Mouse (Mus musculus): ENCODE measurements around the gene Tstd2. TPM values are rescaled to one million over a fixed set of nuclear protein-coding genes. Genes with fewer than 3 reads are reported as not detected.

The Tstd2 gene
- 32.0 and 33.0 TPM in 2 replicates for polyA plus RNA-seq (2015; fragmentation: Nextera tagmentation; extraction: Ambion mirVana)

GRCm38 (mm10) chr4:46138287-46139222 lies at the start of gene Tstd2, which contains the start of gene Ncbp1:
Tstd2 (minus strand) TSS chr4:46138694.
Ncbp1 (plus strand) TSS chr4:46138613.
- under 1% methylated on average over 84 of the region's 90 CpGs for WGBS

GRCm38 (mm10) chr4:46186466-46186865 lies 48.0 kb upstream of the Tstd2 start:
- 66% methylated on average over 3 of the region's 3 CpGs for WGBS
- H3K4me3 ChIP-seq: no peak overlapping the region
- H3K4me2 ChIP-seq: no peak overlapping the region
- ATAC-seq (ENCODE audit: insufficient number of reproducible peaks, low FRiP score, low TSS enrichment, low read depth): no peak
- H3K9ac ChIP-seq: no peak overlapping the region
- H3K27ac ChIP-seq: no peak overlapping the region
- H3K36me3 ChIP-seq: peaks cover 79% of the 10 kb centered on the region
- H3K9me3 ChIP-seq: no peaks in the 10 kb centered on the region
- no peaks in the 10 kb centered on the region for H3K4me1 ChIP-seq
- no peaks in the 10 kb centered on the region for H3K27me3 ChIP-seq

More at GRCm38 (mm10) chr4:46138287-46139222, at the start of gene Tstd2, which contains the start of gene Ncbp1:
- H3K27me3 ChIP-seq: no peaks in the 10 kb centered on the region
- peak; percentile 78 for ATAC-seq (ENCODE audit: insufficient number of reproducible peaks, low FRiP score, low TSS enrichment, low read depth)
- peak within 1 kb of the TSS; percentile 69 for H3K4me2 ChIP-seq
- H3K9ac ChIP-seq: peak within 1 kb of the TSS; percentile 91
- H3K36me3 ChIP-seq: peaks cover 8% of the 10 kb centered on the region
- peak within 1 kb of the TSS; percentile 95 for H3K4me3 ChIP-seq
- H3K4me1 ChIP-seq: peaks cover 23% of the 10 kb centered on the region
- no peaks in the 10 kb centered on the region for H3K9me3 ChIP-seq
- peak within 1 kb of the TSS; percentile 98 for H3K27ac ChIP-seq

GRCm38 (mm10) chr4:46185890-46186289 lies 47.4 kb upstream of the Tstd2 start:
- no peak for ATAC-seq (ENCODE audit: insufficient number of reproducible peaks, low FRiP score, low TSS enrichment, low read depth)
- no peaks in the 10 kb centered on the region for H3K27me3 ChIP-seq
- no peak overlapping the region for H3K9ac ChIP-seq
- no peak overlapping the region for H3K4me2 ChIP-seq
- H3K4me3 ChIP-seq: no peak overlapping the region
- peaks cover 80% of the 10 kb centered on the region for H3K36me3 ChIP-seq
- H3K9me3 ChIP-seq: no peaks in the 10 kb centered on the region
- no peaks in the 10 kb centered on the region for H3K4me1 ChIP-seq
- H3K27ac ChIP-seq: no peak overlapping the region
- WGBS: 78% methylated on average over 9 of the region's 9 CpGs

GRCm38 (mm10) chr4:46185423-46185822 lies 46.9 kb upstream of the Tstd2 start:
- Histone ChIP-seq H3K27me3 (no peaks in the 10 kb centered on the region), H3K4me1 (no peaks in the 10 kb centered on the region), H3K27ac (no peak overlapping the region), H3K36me3 (peaks cover 77% of the 10 kb centered on the region), H3K4me2 (no peak overlapping the region), H3K4me3 (no peak overlapping the region), H3K9me3 (no peaks in the 10 kb centered on the region), H3K9ac (no peak overlapping the region)
- 50% methylated on average over 8 of the region's 8 CpGs for WGBS
- no peak for ATAC-seq (ENCODE audit: insufficient number of reproducible peaks, low FRiP score, low TSS enrichment, low read depth)

GRCm38 (mm10) chr4:46182181-46182580 lies 43.7 kb upstream of the Tstd2 start:
- no peak for ATAC-seq (ENCODE audit: insufficient number of reproducible peaks, low FRiP score, low TSS enrichment, low read depth)
- H3K4me1 ChIP-seq: no peaks in the 10 kb centered on the region
- H3K9ac ChIP-seq: no peak overlapping the region
- H3K27ac ChIP-seq: no peak overlapping the region
- H3K4me2 ChIP-seq: no peak overlapping the region
- H3K9me3 ChIP-seq: no peaks in the 10 kb centered on the region
- no peaks in the 10 kb centered on the region for H3K27me3 ChIP-seq
- peaks cover 74% of the 10 kb centered on the region for H3K36me3 ChIP-seq
- WGBS: 79% methylated on average over 7 of the region's 7 CpGs
- H3K4me3 ChIP-seq: no peak overlapping the region

GRCm38 (mm10) chr4:46181168-46181567 lies 42.7 kb upstream of the Tstd2 start:
- H3K4me3 ChIP-seq: no peak overlapping the region
- H3K9ac ChIP-seq: no peak overlapping the region
- no peaks in the 10 kb centered on the region for H3K27me3 ChIP-seq
- no peaks in the 10 kb centered on the region for H3K4me1 ChIP-seq
- WGBS: 28% methylated on average over 6 of the region's 6 CpGs
- peaks cover 80% of the 10 kb centered on the region for H3K36me3 ChIP-seq
- no peaks in the 10 kb centered on the region for H3K9me3 ChIP-seq
- no peak overlapping the region for H3K27ac ChIP-seq
- no peak for ATAC-seq (ENCODE audit: insufficient number of reproducible peaks, low FRiP score, low TSS enrichment, low read depth)
- H3K4me2 ChIP-seq: no peak overlapping the region

GRCm38 (mm10) chr4:46177496-46177895 lies 39.0 kb upstream of the Tstd2 start:
- no peak overlapping the region for H3K4me3 ChIP-seq
- peaks cover 84% of the 10 kb centered on the region for H3K36me3 ChIP-seq
- H3K9ac ChIP-seq: no peak overlapping the region
- 80% methylated on average over 7 of the region's 7 CpGs for whole genome bisulfite sequencing
- no peak for ATAC-seq (ENCODE audit: insufficient number of reproducible peaks, low FRiP score, low TSS enrichment, low read depth)
- H3K9me3 ChIP-seq: no peaks in the 10 kb centered on the region
- no peak overlapping the region for H3K27ac ChIP-seq
- no peak overlapping the region for H3K4me2 ChIP-seq
- no peaks in the 10 kb centered on the region for H3K27me3 ChIP-seq
- H3K4me1 ChIP-seq: no peaks in the 10 kb centered on the region

- no peaks in the 10 kb centered on the region for H3K4me1 ChIP-seq
- 73% methylated on average over 5 of the region's 5 CpGs for WGBS
- no peaks in the 10 kb centered on the region for H3K27me3 ChIP-seq
- H3K36me3 ChIP-seq: peaks cover 84% of the 10 kb centered on the region
- no peaks in the 10 kb centered on the region for H3K9me3 ChIP-seq
- no peak for ATAC-seq (ENCODE audit: insufficient number of reproducible peaks, low FRiP score, low TSS enrichment, low read depth)
- no peak overlapping the region for H3K27ac ChIP-seq
- H3K4me3 ChIP-seq: no peak overlapping the region
- H3K9ac ChIP-seq: no peak overlapping the region
- no peak overlapping the region for H3K4me2 ChIP-seq
Measured at GRCm38 (mm10) chr4:46177018-46177417, 38.5 kb upstream of the Tstd2 start.

- no peak overlapping the region for H3K4me2 ChIP-seq
- H3K9me3 ChIP-seq: no peaks in the 10 kb centered on the region
- 74% methylated on average over 4 of the region's 4 CpGs for WGBS
- peaks cover 84% of the 10 kb centered on the region for H3K36me3 ChIP-seq
- H3K27me3 ChIP-seq: no peaks in the 10 kb centered on the region
- H3K4me3 ChIP-seq: no peak overlapping the region
- ATAC-seq (ENCODE audit: insufficient number of reproducible peaks, low FRiP score, low TSS enrichment, low read depth): no peak
- no peak overlapping the region for H3K9ac ChIP-seq
- no peak overlapping the region for H3K27ac ChIP-seq
- no peaks in the 10 kb centered on the region for H3K4me1 ChIP-seq
Measured at GRCm38 (mm10) chr4:46176313-46176712, 37.8 kb upstream of the Tstd2 start.

GRCm38 (mm10) chr4:46171761-46172160 lies 33.3 kb upstream of the Tstd2 start:
- no peak for ATAC-seq (ENCODE audit: insufficient number of reproducible peaks, low FRiP score, low TSS enrichment, low read depth)
- Histone ChIP-seq H3K4me2 (no peak overlapping the region), H3K27ac (no peak overlapping the region), H3K4me1 (no peaks in the 10 kb centered on the region), H3K9me3 (no peaks in the 10 kb centered on the region), H3K9ac (no peak overlapping the region), H3K4me3 (no peak overlapping the region), H3K27me3 (no peaks in the 10 kb centered on the region), H3K36me3 (peaks cover 90% of the 10 kb centered on the region)
- WGBS: 80% methylated on average over 7 of the region's 7 CpGs

- Histone ChIP-seq H3K4me1 (no peaks in the 10 kb centered on the region), H3K36me3 (peaks cover 91% of the 10 kb centered on the region), H3K4me3 (no peak overlapping the region), H3K9me3 (no peaks in the 10 kb centered on the region), H3K27me3 (no peaks in the 10 kb centered on the region), H3K4me2 (no peak overlapping the region), H3K9ac (no peak overlapping the region), H3K27ac (no peak overlapping the region)
- no peak for ATAC-seq (ENCODE audit: insufficient number of reproducible peaks, low FRiP score, low TSS enrichment, low read depth)
- 91% methylated on average over 5 of the region's 5 CpGs for WGBS
Measured at GRCm38 (mm10) chr4:46165831-46166230, 27.3 kb upstream of the Tstd2 start.

GRCm38 (mm10) chr4:46164027-46164426 lies 25.5 kb upstream of the Tstd2 start:
- no peak overlapping the region for H3K27ac ChIP-seq
- ATAC-seq (ENCODE audit: insufficient number of reproducible peaks, low FRiP score, low TSS enrichment, low read depth): no peak
- H3K4me2 ChIP-seq: no peak overlapping the region
- no peaks in the 10 kb centered on the region for H3K27me3 ChIP-seq
- WGBS: 84% methylated on average over 2 of the region's 2 CpGs
- peaks cover 85% of the 10 kb centered on the region for H3K36me3 ChIP-seq
- H3K9me3 ChIP-seq: no peaks in the 10 kb centered on the region
- no peak overlapping the region for H3K4me3 ChIP-seq
- H3K9ac ChIP-seq: no peak overlapping the region
- no peaks in the 10 kb centered on the region for H3K4me1 ChIP-seq
